Mouse (Mus musculus): ENCODE data around the gene Susd2. TPM values are rescaled to one million over a fixed set of nuclear protein-coding genes. Genes with fewer than 3 reads are reported as not detected.

Gene Susd2
- polyA plus RNA-seq, 1 experiment from 2014 or later: 10.1 TPM

- H3K36me3 ChIP-seq: no peaks in the 10 kb centered on the region
- H3K4me1 ChIP-seq: no peaks in the 10 kb centered on the region
- no peak overlapping the region for H3K9ac ChIP-seq
- no peaks in the 10 kb centered on the region for H3K27me3 ChIP-seq
- H3K4me2 ChIP-seq (replicated peaks): no peak overlapping the region
- WGBS: 43% methylated on average over 3 of the region's 3 CpGs
- H3K9me3 ChIP-seq (replicated peaks): no peaks in the 10 kb centered on the region
- ATAC-seq (ENCODE audit: insufficient number of reproducible peaks, low FRiP score, low TSS enrichment, low read depth): no peak
- no peak overlapping the region for H3K4me3 ChIP-seq (replicated peaks)
- H3K27ac ChIP-seq (replicated peaks): no peak overlapping the region
These were observed 23.0 kb downstream of the Susd2 start for GRCm38 (mm10) chr10:75620818-75621217.

- H3K27me3 ChIP-seq: no peaks in the 10 kb centered on the region
- no peaks in the 10 kb centered on the region for H3K36me3 ChIP-seq
- H3K9me3 ChIP-seq (replicated peaks): no peaks in the 10 kb centered on the region
- no peak for ATAC-seq (ENCODE audit: insufficient number of reproducible peaks, low FRiP score, low TSS enrichment, low read depth)
- no peaks in the 10 kb centered on the region for H3K4me1 ChIP-seq
- 91% methylated on average over 4 of the region's 4 CpGs for WGBS
- no peak overlapping the region for H3K9ac ChIP-seq
- H3K4me3 ChIP-seq (replicated peaks): no peak overlapping the region
- H3K27ac ChIP-seq (replicated peaks): no peak overlapping the region
- no peak overlapping the region for H3K4me2 ChIP-seq (replicated peaks)
These were observed 27.8 kb downstream of the Susd2 start for GRCm38 (mm10) chr10:75616044-75616443.

- 64% methylated on average over 7 of the region's 7 CpGs for WGBS
- H3K9me3 ChIP-seq (replicated peaks): no peaks in the 10 kb centered on the region
- H3K27me3 ChIP-seq: no peaks in the 10 kb centered on the region
- H3K9ac ChIP-seq: no peak overlapping the region
- no peak overlapping the region for H3K27ac ChIP-seq (replicated peaks)
- H3K36me3 ChIP-seq: no peaks in the 10 kb centered on the region
- H3K4me1 ChIP-seq: no peaks in the 10 kb centered on the region
- no peak for ATAC-seq (ENCODE audit: insufficient number of reproducible peaks, low FRiP score, low TSS enrichment, low read depth)
- no peak overlapping the region for H3K4me3 ChIP-seq (replicated peaks)
- no peak overlapping the region for H3K4me2 ChIP-seq (replicated peaks)
These were observed 33.3 kb downstream of the Susd2 start for GRCm38 (mm10) chr10:75610486-75610885.

- H3K27me3 ChIP-seq: no peaks in the 10 kb centered on the region
- no peak overlapping the region for H3K4me2 ChIP-seq (replicated peaks)
- no peaks in the 10 kb centered on the region for H3K9me3 ChIP-seq (replicated peaks)
- no peaks in the 10 kb centered on the region for H3K4me1 ChIP-seq
- no peak overlapping the region for H3K4me3 ChIP-seq (replicated peaks)
- WGBS: 92% methylated on average over 11 of the region's 11 CpGs
- no peak overlapping the region for H3K9ac ChIP-seq
- ATAC-seq (ENCODE audit: insufficient number of reproducible peaks, low FRiP score, low TSS enrichment, low read depth): no peak
- H3K36me3 ChIP-seq: no peaks in the 10 kb centered on the region
- no peak overlapping the region for H3K27ac ChIP-seq (replicated peaks)
These were observed 34.8 kb downstream of the Susd2 start for GRCm38 (mm10) chr10:75608975-75609374.

GRCm38 (mm10) chr10:75607253-75607652 lies 36.6 kb downstream of the Susd2 start:
- Histone ChIP-seq H3K36me3 (no peaks in the 10 kb centered on the region), H3K4me2 (replicated peaks) (no peak overlapping the region), H3K9ac (no peak overlapping the region), H3K9me3 (replicated peaks) (no peaks in the 10 kb centered on the region), H3K27ac (replicated peaks) (no peak overlapping the region), H3K4me1 (no peaks in the 10 kb centered on the region), H3K4me3 (replicated peaks) (no peak overlapping the region), H3K27me3 (no peaks in the 10 kb centered on the region)
- 84% methylated on average over 4 of the region's 4 CpGs for WGBS
- ATAC-seq (ENCODE audit: insufficient number of reproducible peaks, low FRiP score, low TSS enrichment, low read depth): no peak

- ATAC-seq (ENCODE audit: insufficient number of reproducible peaks, low FRiP score, low TSS enrichment, low read depth): no peak; the same call in 1 of the 2 replicates
- no peak overlapping the region for H3K4me3 ChIP-seq (replicated peaks)
- no peaks in the 10 kb centered on the region for H3K36me3 ChIP-seq
- 38% methylated on average over 11 of the region's 11 CpGs for WGBS
- H3K27ac ChIP-seq (replicated peaks): no peak overlapping the region
- H3K27me3 ChIP-seq: no peaks in the 10 kb centered on the region
- H3K9ac ChIP-seq: no peak overlapping the region
- H3K4me2 ChIP-seq (replicated peaks): no peak overlapping the region
- no peaks in the 10 kb centered on the region for H3K9me3 ChIP-seq (replicated peaks)
- H3K4me1 ChIP-seq: no peaks in the 10 kb centered on the region
These were observed 38.5 kb downstream of the Susd2 start for GRCm38 (mm10) chr10:75605162-75605846.

- H3K27ac ChIP-seq (replicated peaks): no peak overlapping the region
- H3K9me3 ChIP-seq (replicated peaks): no peaks in the 10 kb centered on the region
- no peaks in the 10 kb centered on the region for H3K4me1 ChIP-seq
- ATAC-seq (ENCODE audit: insufficient number of reproducible peaks, low FRiP score, low TSS enrichment, low read depth): no peak
- H3K27me3 ChIP-seq: no peaks in the 10 kb centered on the region
- 80% methylated on average over 7 of the region's 7 CpGs for WGBS
- H3K9ac ChIP-seq: no peak overlapping the region
- no peaks in the 10 kb centered on the region for H3K36me3 ChIP-seq
- H3K4me2 ChIP-seq (replicated peaks): no peak overlapping the region
- H3K4me3 ChIP-seq (replicated peaks): no peak overlapping the region
These were observed 43.5 kb downstream of the Susd2 start for GRCm38 (mm10) chr10:75600189-75600730.

- Histone ChIP-seq H3K4me2 (replicated peaks) (no peak overlapping the region), H3K9me3 (replicated peaks) (no peaks in the 10 kb centered on the region), H3K36me3 (no peaks in the 10 kb centered on the region), H3K4me1 (peaks cover 7% of the 10 kb centered on the region; the same call in 1 of the 2 replicates), H3K27me3 (no peaks in the 10 kb centered on the region), H3K9ac (no peak overlapping the region), H3K27ac (replicated peaks) (no peak overlapping the region), H3K4me3 (replicated peaks) (no peak overlapping the region)
- 64% methylated on average over 8 of the region's 8 CpGs for WGBS
- ATAC-seq (ENCODE audit: insufficient number of reproducible peaks, low FRiP score, low TSS enrichment, low read depth): no peak
These were observed 47.8 kb downstream of the Susd2 start for GRCm38 (mm10) chr10:75595981-75596380.

GRCm38 (mm10) chr10:75592585-75592984 lies 51.2 kb downstream of the Susd2 start:
- 78% methylated on average over 7 of the region's 7 CpGs for WGBS

GRCm38 (mm10) chr10:75591211-75591894 lies 52.5 kb downstream of the Susd2 start:
- 76% methylated on average over 12 of the region's 12 CpGs for WGBS
- no peak for ATAC-seq (ENCODE audit: insufficient number of reproducible peaks, low FRiP score, low TSS enrichment, low read depth)
- H3K4me2 ChIP-seq (replicated peaks): no peak overlapping the region

More at GRCm38 (mm10) chr10:75592585-75592984, 51.2 kb downstream of the Susd2 start:
- Histone ChIP-seq H3K4me3 (replicated peaks) (no peak overlapping the region), H3K27me3 (no peaks in the 10 kb centered on the region), H3K27ac (replicated peaks) (no peak overlapping the region), H3K36me3 (no peaks in the 10 kb centered on the region), H3K9me3 (replicated peaks) (no peaks in the 10 kb centered on the region), H3K4me2 (replicated peaks) (no peak overlapping the region), H3K4me1 (peaks cover 19% of the 10 kb centered on the region), H3K9ac (no peak overlapping the region)
- ATAC-seq (ENCODE audit: insufficient number of reproducible peaks, low FRiP score, low TSS enrichment, low read depth): no peak

GRCm38 (mm10) chr10:75589651-75590050 lies 54.2 kb downstream of the Susd2 start:
- WGBS: 53% methylated on average over 16 of the region's 16 CpGs
- Histone ChIP-seq H3K4me3 (replicated peaks) (no peak overlapping the region; the same call in 1 of the 2 replicates), H3K4me1 (peaks cover 24% of the 10 kb centered on the region), H3K9ac (no peak overlapping the region), H3K27ac (replicated peaks) (no peak overlapping the region; the same call in 1 of the 2 replicates), H3K9me3 (replicated peaks) (no peaks in the 10 kb centered on the region), H3K36me3 (no peaks in the 10 kb centered on the region), H3K4me2 (replicated peaks) (peak overlapping the region; percentile 17; the same call in 1 of the 2 replicates), H3K27me3 (no peaks in the 10 kb centered on the region; the same call in 1 of the 2 replicates)
- no peak for ATAC-seq (ENCODE audit: insufficient number of reproducible peaks, low FRiP score, low TSS enrichment, low read depth)

More at GRCm38 (mm10) chr10:75591211-75591894, 52.5 kb downstream of the Susd2 start:
- no peak overlapping the region for H3K4me3 ChIP-seq (replicated peaks)
- peaks cover 19% of the 10 kb centered on the region for H3K4me1 ChIP-seq
- H3K9me3 ChIP-seq (replicated peaks): no peaks in the 10 kb centered on the region
- H3K27me3 ChIP-seq: no peaks in the 10 kb centered on the region
- no peak overlapping the region for H3K9ac ChIP-seq
- no peak overlapping the region for H3K27ac ChIP-seq (replicated peaks)
- no peaks in the 10 kb centered on the region for H3K36me3 ChIP-seq
